20 mouse cellular contexts compared by ENCODE assay signal in genomic region chr14:27847291-27847690, GRCm38 (mm10).
A peak's percentile ranks its signal among the peaks of the same experiment; 100 is the strongest.
DNase-seq lines count a peak whose midpoint lies in the region; TF ChIP-seq lines count a peak whose summit lies in the region.
"Had no signal": no experiment of that assay in that cellular context is flagged by ENCODE, and none has a peak within 500 bp of the region (broad histone marks: within the 10 kb centered on the region; RNA-seq: fewer than 3 reads in every experiment).

No protein-coding gene starts in this region.

- peak overlapping the region; percentile 75 for H3K27ac ChIP-seq in left cerebral cortex, adult 2 months
- H3K27ac ChIP-seq: gastrocnemius, adult 2 months; hindbrain, embryonic 12.5 days; limb, embryonic 13.5 days; liver, embryonic 14.5 days; stomach, postnatal 0 days had no signal

- peak; percentile 2 for DNase-seq in kidney, adult 11 months
- no peak for DNase-seq in kidney, postnatal 10 days
- DNase-seq in left cerebral cortex, adult 2 months (ENCODE audit: extremely low spot score in 1 of 2, low spot score in 2 of 2) = no peak
- no peak for DNase-seq in left cerebral cortex, adult 8-10 months (ENCODE audit: low spot score in 2 of 2)
- DNase-seq in MN1 (ENCODE audit: low spot score) = peak; percentile 28
- peak; percentile 52 for DNase-seq in adipocyte (ENCODE audit: low spot score)
- no peak for DNase-seq in right cerebral cortex, postnatal 25 days
- DNase-seq: cerebellum, adult 11 months; cerebellum, postnatal 14 days; embryo, embryonic 11 days; gastrocnemius, adult 2 months; heart, postnatal 14 days; kidney, postnatal 25 days; lung, postnatal 4 days had no signal

- intact Hi-C loops in left cerebral cortex, adult 2 months (cut with DNase I) = loop anchor here (1.0 kb wide), 2 partner anchors 13 to 29 kb away; no protein-coding TSS in a partner anchor

- H3K4me3 ChIP-seq in left cerebral cortex, adult 2 months = no peak overlapping the region
- H3K4me3 ChIP-seq: forebrain, embryonic 15.5 days; gastrocnemius, adult 2 months; heart, embryonic 12.5 days; hindbrain, embryonic 12.5 days; limb, embryonic 13.5 days had no signal

- TF ChIP-seq CTCF in left cerebral cortex, adult 2 months (IDR thresholded peaks at IDR 0.05) = no peak

Comparison
In these comparisons a context has a peak if more than half of its experiments do, and no peak if none do; other contexts are left out.
1. DNase-seq: peak in kidney, adult 11 months (single experiment), MN1 (single experiment) and adipocyte (single experiment); none in kidney, postnatal 10 days (single experiment), left cerebral cortex, adult 2 months (0 of 2), left cerebral cortex, adult 8-10 months (0 of 2) and right cerebral cortex, postnatal 25 days (single experiment).